Mouse (Mus musculus): ENCODE data around the gene Zmynd11. TPM values are rescaled to one million over a fixed set of nuclear protein-coding genes. Genes with fewer than 3 reads are reported as not detected.

Gene Zmynd11
- polyA plus RNA-seq, 1 experiment = 12.8 TPM

DNA sequence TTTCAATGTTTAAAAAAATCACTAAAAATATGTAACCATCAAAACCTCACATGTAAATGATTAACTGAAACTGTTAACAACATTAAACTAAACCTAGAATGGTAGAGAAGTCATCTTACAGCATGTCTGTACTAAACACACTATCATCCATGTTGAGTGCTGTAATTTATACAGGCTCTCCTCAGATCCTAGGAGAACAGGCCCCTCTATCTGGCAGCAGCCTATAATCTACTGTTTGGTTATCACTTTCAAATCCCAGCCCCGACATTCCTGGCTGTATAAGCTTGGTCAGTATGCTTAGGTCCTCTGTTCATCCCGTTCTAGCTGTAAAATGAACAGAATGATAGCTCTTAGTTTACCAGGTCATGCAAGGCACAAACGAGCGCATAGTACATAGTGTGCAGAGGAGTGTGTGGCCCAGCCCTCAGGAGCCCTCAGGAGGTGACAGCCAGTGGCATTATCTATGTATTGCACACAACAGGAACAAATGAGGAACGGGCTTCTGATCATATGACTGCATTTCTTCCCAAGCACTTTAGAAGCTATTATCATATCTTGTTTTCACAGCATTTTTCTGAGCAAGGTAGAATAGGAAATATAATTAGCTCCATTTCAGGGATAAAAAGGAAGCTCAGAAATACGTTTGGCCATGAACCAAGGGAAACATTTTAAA lies 51.5 kb downstream of the Zmynd11 start:
- WGBS = 80% methylated on average over 6 of the region's 6 CpGs
- no peak overlapping the region for H3K27ac ChIP-seq (ENCODE audit: insufficient read depth, low read depth, low read length)
- peaks cover 2% of the 10 kb centered on the region; the same call in 1 of the 2 replicates for H3K4me1 ChIP-seq (ENCODE audit: control insufficient read depth, insufficient read depth, insufficient read length, low read length)
- no peak overlapping the region for H3K4me3 ChIP-seq (ENCODE audit: low read depth, low read length)
- TF ChIP-seq POLR2A (IDR thresholded peaks at IDR 0.05; ENCODE audit: low read depth, low read length) = no peak
- TF ChIP-seq CTCF (IDR thresholded peaks at IDR 0.05; ENCODE audit: extremely low read depth, insufficient read length, insufficient replicate concordance, low read depth, low read length) = no peak
- H3K36me3 ChIP-seq (ENCODE audit: control insufficient read depth, insufficient read depth, low read length) = peaks cover 5% of the 10 kb centered on the region
- H3K27me3 ChIP-seq (ENCODE audit: control insufficient read depth, insufficient read depth, low read length) = no peaks in the 10 kb centered on the region

DNA sequence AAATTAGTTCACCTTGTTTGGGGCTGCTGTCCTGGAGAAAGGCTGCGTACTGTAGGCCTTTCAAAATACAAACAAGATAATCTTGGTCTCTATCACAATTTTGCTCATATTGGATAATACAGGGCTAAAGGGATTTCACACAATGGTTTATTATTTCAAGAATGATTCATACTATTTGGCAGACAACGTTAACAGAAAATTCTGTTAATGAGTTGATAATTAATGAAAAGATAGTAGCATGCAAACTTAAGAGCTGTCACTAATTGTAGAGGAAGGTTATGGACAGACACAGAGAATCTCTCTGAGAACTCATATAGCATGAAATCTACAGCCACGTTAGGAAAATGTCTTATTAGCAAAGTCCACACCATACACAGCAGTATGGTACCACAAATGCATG lies 52.2 kb downstream of the Zmynd11 start:
- peaks cover 5% of the 10 kb centered on the region for H3K36me3 ChIP-seq (ENCODE audit: control insufficient read depth, insufficient read depth, low read length)
- H3K4me3 ChIP-seq (ENCODE audit: low read depth, low read length) = no peak overlapping the region
- no peak overlapping the region for H3K27ac ChIP-seq (ENCODE audit: insufficient read depth, low read depth, low read length)
- peaks cover 2% of the 10 kb centered on the region; the same call in 1 of the 2 replicates for H3K4me1 ChIP-seq (ENCODE audit: control insufficient read depth, insufficient read depth, insufficient read length, low read length)
- no peaks in the 10 kb centered on the region for H3K27me3 ChIP-seq (ENCODE audit: control insufficient read depth, insufficient read depth, low read length)
- 71% methylated on average over 3 of the region's 3 CpGs for WGBS
- no peak for TF ChIP-seq POLR2A (IDR thresholded peaks at IDR 0.05; ENCODE audit: low read depth, low read length)
- no peak for TF ChIP-seq CTCF (IDR thresholded peaks at IDR 0.05; ENCODE audit: extremely low read depth, insufficient read length, insufficient replicate concordance, low read depth, low read length)

GRCm38 (mm10) chr13:9712409-9712808 lies 52.7 kb downstream of the Zmynd11 start:
- H3K4me3 ChIP-seq (ENCODE audit: low read depth, low read length) = no peak overlapping the region
- TF ChIP-seq POLR2A (IDR thresholded peaks at IDR 0.05; ENCODE audit: low read depth, low read length) (no peak), CTCF (IDR thresholded peaks at IDR 0.05; ENCODE audit: extremely low read depth, insufficient read length, insufficient replicate concordance, low read depth, low read length) (no peak)
- no peaks in the 10 kb centered on the region for H3K27me3 ChIP-seq (ENCODE audit: control insufficient read depth, insufficient read depth, low read length)
- peaks cover 3% of the 10 kb centered on the region for H3K36me3 ChIP-seq (ENCODE audit: control insufficient read depth, insufficient read depth, low read length)
- 97% methylated on average over 1 of the region's 1 CpGs for WGBS
- H3K4me1 ChIP-seq (ENCODE audit: control insufficient read depth, insufficient read depth, insufficient read length, low read length) = peaks cover 2% of the 10 kb centered on the region; the same call in 1 of the 2 replicates
- H3K27ac ChIP-seq (ENCODE audit: insufficient read depth, low read depth, low read length) = no peak overlapping the region

GRCm38 (mm10) chr13:9708433-9709240 lies 56.5 kb downstream of the Zmynd11 start:
- Histone ChIP-seq H3K4me1 (ENCODE audit: control insufficient read depth, insufficient read depth, insufficient read length, low read length) (peaks cover 2% of the 10 kb centered on the region; the same call in 1 of the 2 replicates), H3K27me3 (ENCODE audit: control insufficient read depth, insufficient read depth, low read length) (no peaks in the 10 kb centered on the region), H3K27ac (ENCODE audit: insufficient read depth, low read depth, low read length) (no peak overlapping the region), H3K4me3 (ENCODE audit: low read depth, low read length) (no peak overlapping the region), H3K36me3 (ENCODE audit: control insufficient read depth, insufficient read depth, low read length) (peaks cover 1% of the 10 kb centered on the region; the same call in 1 of the 2 replicates)
- WGBS = 80% methylated on average over 7 of the region's 7 CpGs
- no peak for TF ChIP-seq POLR2A (IDR thresholded peaks at IDR 0.05; ENCODE audit: low read depth, low read length)
- no peak for TF ChIP-seq CTCF (IDR thresholded peaks at IDR 0.05; ENCODE audit: extremely low read depth, insufficient read length, insufficient replicate concordance, low read depth, low read length)

GRCm38 (mm10) chr13:9706720-9707119 lies 58.4 kb downstream of the Zmynd11 start:
- Histone ChIP-seq H3K4me3 (ENCODE audit: low read depth, low read length) (no peak overlapping the region), H3K27me3 (ENCODE audit: control insufficient read depth, insufficient read depth, low read length) (no peaks in the 10 kb centered on the region), H3K36me3 (ENCODE audit: control insufficient read depth, insufficient read depth, low read length) (peaks cover 1% of the 10 kb centered on the region; the same call in 1 of the 2 replicates), H3K27ac (ENCODE audit: insufficient read depth, low read depth, low read length) (no peak overlapping the region), H3K4me1 (ENCODE audit: control insufficient read depth, insufficient read depth, insufficient read length, low read length) (peaks cover 2% of the 10 kb centered on the region; the same call in 1 of the 2 replicates)
- TF ChIP-seq POLR2A (IDR thresholded peaks at IDR 0.05; ENCODE audit: low read depth, low read length) (no peak), CTCF (IDR thresholded peaks at IDR 0.05; ENCODE audit: extremely low read depth, insufficient read length, insufficient replicate concordance, low read depth, low read length) (no peak)
- 93% methylated on average over 8 of the region's 8 CpGs for WGBS

DNA sequence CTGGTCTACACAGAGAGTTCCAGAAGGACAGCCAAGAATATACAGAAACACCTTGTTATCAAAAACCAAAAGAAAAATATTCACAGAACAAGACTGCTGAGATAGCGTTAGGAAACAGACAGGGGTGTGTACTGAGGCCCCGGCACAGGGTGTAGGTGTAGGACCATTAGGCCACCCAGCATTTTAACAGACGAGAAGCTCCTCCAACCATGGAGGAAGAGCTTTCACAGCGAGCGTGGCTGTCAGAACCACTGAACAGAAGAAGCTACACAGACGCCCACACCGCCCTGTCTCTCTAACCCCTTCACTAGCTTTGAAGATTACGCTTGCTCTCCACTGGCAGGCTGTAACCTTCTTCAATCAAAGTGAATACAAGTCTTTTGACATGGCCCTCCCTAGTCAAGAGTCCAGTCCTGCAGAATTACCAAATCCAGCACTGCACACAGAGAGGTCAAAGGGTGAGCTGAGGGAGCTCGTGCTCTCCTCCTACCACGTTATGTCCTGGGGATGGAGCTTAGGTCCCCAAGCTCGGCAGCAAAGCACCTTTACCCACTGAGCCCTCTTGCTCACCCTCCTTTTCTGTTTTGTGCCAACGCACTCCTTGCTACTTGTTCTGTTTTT lies 62.4 kb downstream of the Zmynd11 start:
- no peaks in the 10 kb centered on the region for H3K27me3 ChIP-seq (ENCODE audit: control insufficient read depth, insufficient read depth, low read length)
- WGBS = 88% methylated on average over 12 of the region's 12 CpGs
- H3K36me3 ChIP-seq (ENCODE audit: control insufficient read depth, insufficient read depth, low read length) = peaks cover 1% of the 10 kb centered on the region; the same call in 1 of the 2 replicates
- no peak overlapping the region for H3K27ac ChIP-seq (ENCODE audit: insufficient read depth, low read depth, low read length)
- H3K4me1 ChIP-seq (ENCODE audit: control insufficient read depth, insufficient read depth, insufficient read length, low read length) = no peaks in the 10 kb centered on the region
- TF ChIP-seq POLR2A (IDR thresholded peaks at IDR 0.05; ENCODE audit: low read depth, low read length) = no peak
- TF ChIP-seq CTCF (IDR thresholded peaks at IDR 0.05; ENCODE audit: extremely low read depth, insufficient read length, insufficient replicate concordance, low read depth, low read length) = no peak
- H3K4me3 ChIP-seq (ENCODE audit: low read depth, low read length) = no peak overlapping the region
